Mouse (Mus musculus) hindbrain, embryonic 11.5 days (tissue): ENCODE measurements at regions not wholly inside any gene's neighbourhood (a gene's known extent, or its start where the extent isn't known, plus 50 kb on each side); places are given as distances from the start of the nearest gene placed in this dataset.
A peak's percentile ranks its signal among the peaks of the same experiment; 100 is the strongest.

Experiments
- ATAC-seq: fragments of 200-750 bp; cut with Nextera tagmentation; 2 replicates; pipeline ENCODE4 v1.8.0; 2017; ENCODE audit warnings: mild to moderate bottlenecking, moderate TSS enrichment, moderate library complexity; ENCODE audit not compliant: low FRiP score
- DNase-seq: peaks from one replicate; pipeline ENCODE4 v3.0.0-alpha.2; 2015; ENCODE audit warnings: low spot score
- H3K27ac ChIP-seq: fragments of 300-500 bp; sonication (generic); 2 replicates; pipeline ENCODE4 v1.5.1; 2014; ENCODE audit warnings: mild to moderate bottlenecking, low read depth, low read length
- H3K27me3 ChIP-seq: fragments of 300-500 bp; sonication (generic); 2 replicates; pipeline ENCODE4 v1.6.1; 2014; ENCODE audit warnings: mild to moderate bottlenecking, low read length, moderate library complexity, mixed read lengths; ENCODE audit not compliant: control insufficient read depth, insufficient read depth
- H3K36me3 ChIP-seq: fragments of 300-500 bp; sonication (generic); 2 replicates; pipeline ENCODE4 v1.6.1; 2014; ENCODE audit warnings: mild to moderate bottlenecking, low read length, moderate library complexity, mixed read lengths; ENCODE audit not compliant: control insufficient read depth, insufficient read depth
- H3K4me1 ChIP-seq: fragments of 300-500 bp; sonication (generic); replicated peaks from 2 replicates; pipeline ENCODE4 v1.6.1; 2014; ENCODE audit warnings: low read length, mixed read lengths; ENCODE audit not compliant: control insufficient read depth, insufficient read depth
- H3K4me2 ChIP-seq: fragments of 300-500 bp; sonication (generic); replicated peaks from 2 replicates; pipeline ENCODE4 v1.6.1; 2014; ENCODE audit warnings: mild to moderate bottlenecking, low read depth, low read length
- H3K4me3 ChIP-seq: fragments of 300-500 bp; sonication (generic); 2 replicates; pipeline ENCODE4 v1.5.1; 2014; ENCODE audit warnings: low read depth, low read length
- H3K9ac ChIP-seq: fragments of 300-500 bp; sonication (generic); 2 replicates; pipeline ENCODE4 v1.6.1; 2014; ENCODE audit warnings: low read depth, low read length
- H3K9me3 ChIP-seq: fragments of 300-500 bp; sonication (generic); 2 replicates; pipeline ENCODE4 v1.6.1; 2016; ENCODE audit warnings: low read length; ENCODE audit not compliant: control insufficient read depth
- WGBS: fragments of 180-500 bp; shearing (Covaris S2); extraction: QIAGEN DNeasy Blood & Tissue Kit; methylation state at CpG from one replicate; pipeline ENCODE4 v1.1.7; 2014; 5-methylcytosine and 5-hydroxymethylcytosine counted together

GRCm38 (mm10) chr19:26974576-26975204, 89.0 kb downstream of the Gm815 start:
- ATAC-seq (no peak), DNase-seq (no peak)
- no peak overlapping the region for H3K4me3 ChIP-seq
- no peaks in the 10 kb centered on the region for H3K36me3 ChIP-seq
- no peaks in the 10 kb centered on the region for H3K27me3 ChIP-seq
- peaks cover 5% of the 10 kb centered on the region; the same call in 1 of the 2 replicates for H3K4me1 ChIP-seq
- no peak overlapping the region for H3K9ac ChIP-seq
- H3K27ac ChIP-seq, result no peak overlapping the region
- WGBS, result 96% methylated on average over 3 of the region's 3 CpGs
- no peak overlapping the region for H3K4me2 ChIP-seq
- H3K9me3 ChIP-seq, result no peaks in the 10 kb centered on the region

- peaks cover 5% of the 10 kb centered on the region; the same call in 1 of the 2 replicates for H3K4me1 ChIP-seq
- no peak overlapping the region for H3K4me3 ChIP-seq
- no peak for ATAC-seq
- no peak overlapping the region for H3K4me2 ChIP-seq
- no peak overlapping the region for H3K9ac ChIP-seq
- no peaks in the 10 kb centered on the region for H3K27me3 ChIP-seq
- no peaks in the 10 kb centered on the region for H3K36me3 ChIP-seq
- DNase-seq, result peak; percentile 25
- no peaks in the 10 kb centered on the region for H3K9me3 ChIP-seq
- peak overlapping the region; percentile 75; the same call in 1 of the 2 replicates for H3K27ac ChIP-seq
- WGBS, result 61% methylated on average over 7 of the region's 7 CpGs
Measured at GRCm38 (mm10) chr19:26976604-26977322, 91.1 kb downstream of the Gm815 start.

- no peaks in the 10 kb centered on the region for H3K27me3 ChIP-seq
- H3K4me2 ChIP-seq, result peak overlapping the region; percentile 20; the same call in 1 of the 2 replicates
- WGBS, result 30% methylated on average over 14 of the region's 14 CpGs
- peak overlapping the region; percentile 75 for H3K27ac ChIP-seq
- no peaks in the 10 kb centered on the region for H3K36me3 ChIP-seq
- peaks cover 5% of the 10 kb centered on the region; the same call in 1 of the 2 replicates for H3K4me1 ChIP-seq
- H3K4me3 ChIP-seq, result no peak overlapping the region
- H3K9ac ChIP-seq, result 0 out of 2 replicates have a peak overlapping the region, but pooled peaks have one; percentile 42
- peak; percentile 89 for ATAC-seq
- DNase-seq, result peak; percentile 71
- H3K9me3 ChIP-seq, result no peaks in the 10 kb centered on the region
Measured at GRCm38 (mm10) chr19:26977887-26978639, 92.4 kb downstream of the Gm815 start.

- WGBS, result 49% methylated on average over 3 of the region's 3 CpGs
- H3K27me3 ChIP-seq, result no peaks in the 10 kb centered on the region
- H3K9me3 ChIP-seq, result no peaks in the 10 kb centered on the region
- peaks cover 5% of the 10 kb centered on the region; the same call in 1 of the 2 replicates for H3K4me1 ChIP-seq
- H3K27ac ChIP-seq, result peak overlapping the region; percentile 75; the same call in 1 of the 2 replicates
- ATAC-seq (peak; percentile 68), DNase-seq (no peak)
- no peak overlapping the region for H3K9ac ChIP-seq
- H3K36me3 ChIP-seq, result no peaks in the 10 kb centered on the region
- no peak overlapping the region for H3K4me2 ChIP-seq
- no peak overlapping the region for H3K4me3 ChIP-seq
Measured at GRCm38 (mm10) chr19:26978640-26979007, 92.9 kb downstream of the Gm815 start.

- 82% methylated on average over 2 of the region's 2 CpGs for WGBS
- H3K36me3 ChIP-seq, result no peaks in the 10 kb centered on the region
- H3K4me2 ChIP-seq, result no peak overlapping the region
- H3K27me3 ChIP-seq, result no peaks in the 10 kb centered on the region
- no peak for DNase-seq
- peaks cover 5% of the 10 kb centered on the region; the same call in 1 of the 2 replicates for H3K4me1 ChIP-seq
- no peak overlapping the region for H3K4me3 ChIP-seq
- ATAC-seq, result no peak
- H3K27ac ChIP-seq, result no peak overlapping the region
- H3K9me3 ChIP-seq, result no peaks in the 10 kb centered on the region
- H3K9ac ChIP-seq, result no peak overlapping the region
Measured at GRCm38 (mm10) chr19:26979322-26979721, 93.6 kb downstream of the Gm815 start.

- 96% methylated on average over 1 of the region's 1 CpGs for WGBS
- Histone ChIP-seq H3K9me3 (no peaks in the 10 kb centered on the region), H3K27ac (no peak overlapping the region), H3K4me2 (no peak overlapping the region), H3K27me3 (no peaks in the 10 kb centered on the region), H3K4me3 (no peak overlapping the region), H3K4me1 (no peaks in the 10 kb centered on the region), H3K36me3 (no peaks in the 10 kb centered on the region), H3K9ac (no peak overlapping the region)
- DNase-seq, result no peak
- no peak for ATAC-seq
Measured at GRCm38 (mm10) chr19:26986672-26987071, 101.0 kb downstream of the Gm815 start.

GRCm38 (mm10) chr19:26987197-26987596, 101.5 kb downstream of the Gm815 start:
- no peak for DNase-seq
- no peaks in the 10 kb centered on the region for H3K9me3 ChIP-seq
- no peak overlapping the region for H3K4me3 ChIP-seq
- WGBS, result 77% methylated on average over 3 of the region's 3 CpGs
- H3K4me1 ChIP-seq, result no peaks in the 10 kb centered on the region
- H3K9ac ChIP-seq, result no peak overlapping the region
- no peak for ATAC-seq
- no peaks in the 10 kb centered on the region for H3K27me3 ChIP-seq
- no peaks in the 10 kb centered on the region for H3K36me3 ChIP-seq
- H3K4me2 ChIP-seq, result no peak overlapping the region
- no peak overlapping the region for H3K27ac ChIP-seq

- Histone ChIP-seq H3K9me3 (no peaks in the 10 kb centered on the region), H3K4me3 (no peak overlapping the region), H3K27me3 (no peaks in the 10 kb centered on the region), H3K4me2 (no peak overlapping the region), H3K36me3 (no peaks in the 10 kb centered on the region), H3K27ac (no peak overlapping the region), H3K4me1 (no peaks in the 10 kb centered on the region), H3K9ac (no peak overlapping the region)
- DNase-seq, result no peak
- WGBS, result 93% methylated on average over 6 of the region's 6 CpGs
- ATAC-seq, result no peak
Measured at GRCm38 (mm10) chr19:26987909-26988456, 102.3 kb downstream of the Gm815 start.
